22 mouse cellular contexts compared by ENCODE assay signal in the genomic region with DNA sequence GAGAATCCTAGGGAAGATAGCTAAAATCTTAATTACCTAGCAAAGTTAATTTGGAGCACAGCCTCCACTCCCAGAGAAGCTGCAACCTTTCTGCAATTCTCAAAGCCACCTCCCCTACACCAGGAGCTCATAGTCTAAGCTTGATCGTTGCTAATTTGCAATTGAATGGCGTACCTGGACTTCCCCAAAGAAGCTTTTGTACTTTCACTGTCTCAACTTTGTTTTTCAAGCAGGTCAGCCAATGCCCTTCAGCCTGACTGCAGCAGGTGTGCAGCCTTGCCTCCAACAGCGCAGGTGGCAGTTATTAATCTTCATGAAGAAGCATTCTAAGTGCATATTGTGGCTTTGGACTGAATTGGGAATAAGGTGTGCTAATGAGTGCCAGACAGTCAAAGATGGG. TPM values are rescaled to one million over a fixed set of nuclear protein-coding genes. Genes with fewer than 3 reads are reported as not detected.
A peak's percentile ranks its signal among the peaks of the same experiment; 100 is the strongest.
DNase-seq lines count a peak whose midpoint lies in the region; TF ChIP-seq lines count a peak whose summit lies in the region.
"Not testable (repeated sequence)": the region's sequence is repeated elsewhere in the genome, so short reads cannot be mapped to it uniquely, and the experiment has no call there.
"Had no signal": no experiment of that assay in that cellular context is flagged by ENCODE, and none has a peak within 500 bp of the region (broad histone marks: within the 10 kb centered on the region; RNA-seq: fewer than 3 reads in every experiment).

No protein-coding gene starts in this region.

- not testable (repeated sequence) for H3K36me3 ChIP-seq in ES-Bruce4 (ENCODE audit: control insufficient read depth, insufficient read depth, low read length, poor library complexity, severe bottlenecking); ES-E14 (ENCODE audit: control insufficient read depth, insufficient read depth, low read length, poor library complexity, severe bottlenecking)

- not testable (repeated sequence) for H3K9ac ChIP-seq in ES-Bruce4 (ENCODE audit: low read depth, poor library complexity, severe bottlenecking); ES-E14 (ENCODE audit: insufficient read depth, low read depth, low read length, poor library complexity, severe bottlenecking)

- peak; percentile 51; the same call in 1 of the 2 replicates for TF ChIP-seq EP300 in ES-Bruce4 (IDR thresholded peaks at IDR 0.05; ENCODE audit: insufficient read depth, low read depth, low read length)

- H3K27ac ChIP-seq in ES-Bruce4 (ENCODE audit: insufficient read depth, low read length): peak overlapping the region; percentile 21; the same call in 1 of the 2 replicates
- peak overlapping the region; percentile 100 for H3K27ac ChIP-seq in ES-E14 (ENCODE audit: insufficient read depth, low read depth, low read length, poor library complexity, severe bottlenecking)

- not testable (repeated sequence) for TF ChIP-seq POLR2A in ES-Bruce4 (IDR thresholded peaks at IDR 0.05; ENCODE audit: insufficient read depth, low read length)

- peaks cover 15% of the 10 kb centered on the region for H3K9me3 ChIP-seq in ES-Bruce4 (replicated peaks; ENCODE audit: control insufficient read depth, insufficient read depth, low read length, poor library complexity, severe bottlenecking)
- H3K9me3 ChIP-seq in ES-E14 (ENCODE audit: control insufficient read depth, insufficient read depth, low read depth, low read length): not testable (repeated sequence)

- H3K27me3 ChIP-seq in ES-Bruce4 (ENCODE audit: control insufficient read depth, insufficient read depth, low read length, poor library complexity, severe bottlenecking): not testable (repeated sequence)

- TF ChIP-seq CTCF in ES-Bruce4 (IDR thresholded peaks at IDR 0.05; ENCODE audit: low read depth, low read length): not testable (repeated sequence)

- H3K4me1 ChIP-seq in ES-Bruce4 (ENCODE audit: control insufficient read depth, insufficient read depth, low read length); ES-E14 (ENCODE audit: control insufficient read depth in 2 of 2, insufficient read depth in 2 of 2, low read length in 2 of 2, poor library complexity in 1 of 2): not testable (repeated sequence)

- in situ Hi-C loops in ES-E14 (cut with MboI; ENCODE audit: low sequenced_read_pairs in 2 of 2, unreplicated experiment in 2 of 2): not testable (repeated sequence)

- DNase-seq in ES-CJ7 (ENCODE audit: low read depth, low spot score): peak; percentile 87
- peak; percentile 47 for DNase-seq in ES-E14 (ENCODE audit: low read depth, low spot score)
- DNase-seq in R1 (ENCODE audit: low read depth, low spot score): peak; percentile 96
- DNase-seq in ZHBTc4 (ENCODE audit: low read depth, low spot score): peak; percentile 91
- DNase-seq in heart, adult 11 months: peak; percentile 33

- not testable (repeated sequence) for H3K4me3 ChIP-seq in ES-Bruce4 (ENCODE audit: low read depth, low read length)
- H3K4me3 ChIP-seq in ES-E14 (ENCODE audit: insufficient read depth in 1 of 2, low read depth in 1 of 2, low read length in 2 of 2, poor library complexity in 1 of 2, severe bottlenecking in 1 of 2): peak overlapping the region in 1 of 2 experiments; percentile 22; a peak in 1 of 4 replicates

RNA-seq across cellular contexts. Expression of a gene that starts 42.4 kb away (rescaled TPM):
- polyA plus RNA-seq in ES-Bruce4 (2011; ENCODE audit: insufficient read depth, insufficient read length, low read depth, missing spikeins): not detected in 2 replicates
- 0.11 and 0.45 TPM in 2 replicates for total RNA-seq in ES-E14 (2012; rRNA removed)
- total RNA-seq: adrenal gland, adult 18-20 months; adrenal gland, adult 2 months; adrenal gland, adult 8-10 months; adrenal gland, postnatal 10 days; adrenal gland, postnatal 14 days; adrenal gland, postnatal 25 days; adrenal gland, postnatal 36 days; adrenal gland, postnatal 4 days; MEL had no signal
- polyA plus RNA-seq: activated CD4-positive, CD25-positive, alpha-beta regulatory T cell, adult 4 months; adrenal gland, adult 2 months; brain, embryonic 14.5 days; C2C12; CD4-positive, CD25-positive, alpha-beta regulatory T cell, adult 4 months; cerebellum, adult 2 months; G1E; Patski had no signal

RNA-seq across cellular contexts. Expression of a gene that starts 47.3 kb away (rescaled TPM):
- polyA plus RNA-seq in ES-Bruce4 (2011; ENCODE audit: insufficient read depth, insufficient read length, low read depth, missing spikeins): 12.6 and 14.6 TPM in 2 replicates
- 8.0 and 8.8 TPM in 2 replicates for total RNA-seq in ES-E14 (2012; rRNA removed)

Comparison
In these comparisons a context has a peak if more than half of its experiments do, and no peak if none do; other contexts are left out.
1. DNase-seq: peak in every context shown above with its lines; median percentile 96 in R1; 91 in ZHBTc4; 87 in ES-CJ7; 47 in ES-E14; 33 in heart, adult 11 months.